Mouse (Mus musculus): Measurements from ENCODE around the gene Ank. TPM values are rescaled to one million over a fixed set of nuclear protein-coding genes. Genes with fewer than 3 reads are reported as not detected.

The Ank gene
- total RNA-seq, 2 experiments from 2014 or later = 12.7 to 46.5 TPM

DNA sequence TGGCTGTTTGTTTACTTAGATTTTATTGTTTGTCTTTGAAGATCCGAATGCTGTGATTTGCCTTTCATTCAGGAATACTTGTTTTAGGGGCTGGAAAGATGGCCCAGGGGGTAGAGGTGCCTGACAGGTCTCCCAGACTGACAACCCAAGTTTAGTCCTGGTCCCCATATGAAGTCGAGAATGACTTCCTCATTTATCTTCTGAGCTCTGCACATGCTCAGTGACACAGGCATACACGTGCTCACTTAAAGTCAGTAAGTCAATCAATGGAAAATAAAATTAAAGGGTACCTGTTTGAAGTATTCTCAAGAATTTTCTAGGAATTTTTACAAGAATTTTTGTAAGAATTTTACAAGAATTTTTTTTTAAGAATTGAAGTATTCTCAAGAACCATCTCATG is 66.6 kb downstream of the Ank start:
- no peak for ATAC-seq (ENCODE audit: poor library complexity, severe bottlenecking)

DNA sequence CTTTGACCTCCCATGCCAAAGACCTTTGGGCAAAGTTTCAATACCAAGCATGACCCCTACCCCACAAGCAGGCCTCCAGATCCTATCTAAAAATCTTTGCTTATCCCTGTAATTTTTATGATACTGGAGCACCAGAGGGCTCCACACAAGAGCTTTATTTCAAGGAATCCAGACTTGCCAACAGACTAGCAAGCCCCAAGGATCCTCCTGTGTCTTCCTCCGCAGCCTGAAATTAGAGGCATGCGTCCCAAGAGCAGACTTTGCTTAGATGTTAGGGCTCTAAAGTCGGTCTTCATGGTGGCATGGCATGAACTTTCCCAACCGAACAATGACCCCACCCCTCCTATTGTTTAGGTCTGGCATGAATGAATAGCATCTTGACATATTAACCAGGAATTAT is 69.2 kb downstream of the Ank start:
- ATAC-seq (ENCODE audit: poor library complexity, severe bottlenecking) = no peak

DNA sequence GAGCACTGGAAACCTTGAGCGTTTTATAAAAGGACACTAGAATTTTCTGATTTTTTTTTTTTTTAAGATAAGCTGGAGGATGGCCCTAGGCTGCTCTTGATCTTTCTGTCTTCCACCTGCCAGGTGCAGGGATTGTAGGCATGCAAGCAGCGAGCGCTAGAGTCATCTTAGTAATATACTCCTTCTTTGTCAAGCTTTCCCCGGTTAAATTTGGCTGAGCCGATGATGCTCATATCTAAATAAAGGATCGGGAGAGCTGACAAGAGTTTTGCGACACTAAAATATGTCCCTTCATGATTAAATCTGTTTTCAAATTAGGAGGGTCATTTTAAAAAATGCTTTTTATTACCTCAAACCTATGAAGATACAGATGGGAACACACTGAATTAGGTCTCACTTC is 69.7 kb downstream of the Ank start:
- no peak for ATAC-seq (ENCODE audit: poor library complexity, severe bottlenecking)

DNA sequence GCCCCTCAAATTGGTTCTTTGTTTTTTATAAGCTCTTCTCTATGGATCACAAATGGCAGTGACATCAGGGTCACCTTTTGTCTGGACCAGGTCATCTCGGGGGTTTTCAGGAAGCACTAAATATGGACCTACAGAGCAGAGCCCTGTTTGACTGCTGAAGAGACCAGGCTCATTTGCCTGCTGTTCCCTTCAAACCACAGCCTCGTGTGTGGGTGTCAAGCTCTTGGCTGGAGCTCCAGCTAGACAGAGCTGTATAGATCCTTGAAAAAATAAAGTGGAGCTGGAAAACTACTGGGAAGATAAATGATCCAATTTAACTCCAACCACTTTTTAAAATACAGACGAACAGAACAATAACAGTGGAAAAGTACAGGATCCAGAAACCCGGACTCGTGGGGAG is 70.3 kb downstream of the Ank start:
- no peak for ATAC-seq (ENCODE audit: poor library complexity, severe bottlenecking)

DNA sequence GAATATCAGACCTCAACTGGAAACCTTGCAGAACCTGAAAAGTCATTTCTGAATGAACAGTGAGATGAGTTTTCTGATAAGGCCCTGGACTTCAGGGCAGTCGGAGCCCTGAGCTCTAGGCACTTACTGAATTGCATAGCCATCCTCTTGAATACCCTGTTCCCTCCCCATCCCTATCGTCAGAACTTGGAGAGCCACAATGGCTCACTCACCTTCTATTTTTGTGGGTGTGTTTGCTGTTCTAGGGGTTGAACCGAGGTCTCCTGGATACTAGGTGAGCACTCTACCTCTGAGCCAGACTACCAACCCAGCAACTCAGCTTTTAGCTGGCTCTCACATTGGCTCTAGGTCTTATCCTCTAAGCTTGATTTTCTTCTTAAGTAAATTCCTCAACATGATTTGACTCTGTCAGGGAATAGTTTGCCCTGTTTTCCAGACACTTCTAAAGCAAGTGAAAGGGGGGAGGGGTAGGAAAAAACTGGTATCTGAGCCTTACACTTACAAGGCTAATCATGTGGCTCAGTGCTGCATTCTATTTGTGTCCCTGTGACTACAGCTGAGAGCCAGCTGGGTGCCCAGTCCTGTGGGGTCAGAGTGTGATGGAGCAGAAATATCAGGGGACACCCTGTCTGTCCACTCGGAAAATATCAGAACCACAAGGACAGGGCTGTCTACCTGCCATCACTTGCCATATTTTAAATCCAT is 71.2 kb downstream of the Ank start:
- no peak for ATAC-seq (ENCODE audit: poor library complexity, severe bottlenecking)

DNA sequence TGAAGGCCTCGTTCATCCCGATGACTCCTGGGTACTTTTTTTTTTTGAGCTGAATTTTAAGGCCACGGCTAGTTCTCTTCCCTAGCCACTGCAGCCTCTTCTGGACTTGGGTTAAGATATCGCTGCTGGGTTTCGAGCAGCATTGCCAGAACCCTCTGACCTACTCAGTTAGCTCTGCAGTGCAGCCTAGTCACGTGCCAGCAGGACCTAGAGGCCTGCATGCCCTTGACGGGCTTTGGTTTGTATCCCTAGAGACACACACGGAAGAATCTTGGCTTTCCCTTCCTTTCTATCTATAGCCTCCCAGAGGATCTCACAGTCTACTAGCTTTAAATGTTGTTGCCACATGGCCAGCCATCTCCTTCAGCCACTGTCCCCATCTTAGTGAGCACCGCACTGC is 73.3 kb downstream of the Ank start:
- ATAC-seq (ENCODE audit: poor library complexity, severe bottlenecking) = no peak

DNA sequence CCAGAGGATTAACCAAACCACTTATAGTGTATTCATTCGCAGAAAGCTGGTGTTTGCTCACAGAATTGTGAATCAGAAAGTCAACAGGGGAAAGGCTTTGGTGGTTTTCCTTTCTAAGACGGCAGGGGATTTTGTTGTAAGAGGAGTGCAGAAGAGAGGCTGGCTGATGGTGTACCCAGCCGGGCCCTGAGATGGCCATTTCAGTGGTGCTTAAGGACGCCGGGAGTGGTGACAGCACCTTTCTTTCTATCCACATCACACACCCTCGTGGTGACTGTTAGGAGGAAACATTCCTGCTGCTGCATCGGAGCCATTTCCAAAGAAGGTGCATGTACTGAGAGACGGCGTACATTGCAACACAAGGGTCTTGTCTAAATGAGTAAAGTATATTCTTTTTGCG is 78.7 kb downstream of the Ank start:
- ATAC-seq (ENCODE audit: poor library complexity, severe bottlenecking) = no peak

DNA sequence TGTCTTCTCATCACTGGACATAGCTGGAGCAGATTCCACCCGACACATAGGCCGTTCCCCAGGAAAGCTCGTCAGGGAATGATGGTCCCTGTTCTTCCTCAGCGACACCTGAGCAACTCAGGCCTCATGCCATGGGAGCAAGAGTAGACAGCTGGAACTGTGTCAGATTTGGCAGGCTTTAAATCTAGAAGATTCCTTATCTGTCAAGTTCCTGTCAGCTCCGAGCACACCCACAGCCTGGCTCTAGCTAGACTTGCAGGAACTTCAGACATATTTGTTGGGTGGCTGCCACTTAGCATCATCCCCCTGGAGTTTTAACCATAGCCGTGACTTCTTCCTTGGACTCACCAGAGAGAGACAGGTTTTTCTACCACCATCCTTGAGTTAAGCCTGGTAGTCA is 81.6 kb downstream of the Ank start:
- no peak for ATAC-seq (ENCODE audit: poor library complexity, severe bottlenecking)

DNA sequence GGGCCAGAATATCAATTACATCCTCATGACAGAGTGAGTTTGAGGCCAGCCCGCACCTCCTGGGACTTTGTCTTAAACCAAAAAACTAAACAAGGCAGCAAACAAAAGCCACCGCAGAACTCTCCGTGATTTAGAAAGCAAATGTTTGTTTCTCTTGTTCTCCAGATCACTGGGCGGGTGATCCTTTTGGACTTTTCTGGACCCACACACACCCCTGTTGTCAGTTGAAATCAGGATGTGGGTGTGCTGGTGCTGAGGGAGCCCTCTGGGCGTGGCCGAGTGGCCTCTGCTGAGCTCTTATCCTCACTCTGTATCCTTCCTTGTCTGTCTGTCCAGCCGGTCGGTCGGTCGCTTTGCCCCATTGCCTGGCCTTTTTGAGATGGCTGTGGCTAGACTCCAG is 82.6 kb downstream of the Ank start:
- ATAC-seq (ENCODE audit: poor library complexity, severe bottlenecking) = no peak

DNA sequence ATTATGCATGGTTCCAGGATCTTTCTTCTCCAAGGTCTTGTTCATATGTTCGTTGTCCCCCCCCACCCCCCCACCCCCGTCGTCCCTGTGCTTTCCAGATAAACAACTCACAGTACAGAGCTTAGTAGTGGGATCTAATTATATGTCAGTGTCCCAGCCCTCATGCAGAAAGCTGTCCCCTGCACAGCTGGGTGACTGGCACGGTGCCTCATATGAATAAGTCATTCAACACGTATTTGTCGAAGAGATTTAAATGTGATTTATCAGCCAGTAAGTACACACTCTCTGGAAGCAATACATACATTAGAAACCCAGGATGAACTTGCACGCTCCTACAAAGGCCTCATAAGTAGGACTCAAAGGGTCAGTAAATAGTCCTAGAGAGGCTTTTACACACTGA is 83.4 kb downstream of the Ank start:
- no peak for ATAC-seq (ENCODE audit: poor library complexity, severe bottlenecking)

DNA sequence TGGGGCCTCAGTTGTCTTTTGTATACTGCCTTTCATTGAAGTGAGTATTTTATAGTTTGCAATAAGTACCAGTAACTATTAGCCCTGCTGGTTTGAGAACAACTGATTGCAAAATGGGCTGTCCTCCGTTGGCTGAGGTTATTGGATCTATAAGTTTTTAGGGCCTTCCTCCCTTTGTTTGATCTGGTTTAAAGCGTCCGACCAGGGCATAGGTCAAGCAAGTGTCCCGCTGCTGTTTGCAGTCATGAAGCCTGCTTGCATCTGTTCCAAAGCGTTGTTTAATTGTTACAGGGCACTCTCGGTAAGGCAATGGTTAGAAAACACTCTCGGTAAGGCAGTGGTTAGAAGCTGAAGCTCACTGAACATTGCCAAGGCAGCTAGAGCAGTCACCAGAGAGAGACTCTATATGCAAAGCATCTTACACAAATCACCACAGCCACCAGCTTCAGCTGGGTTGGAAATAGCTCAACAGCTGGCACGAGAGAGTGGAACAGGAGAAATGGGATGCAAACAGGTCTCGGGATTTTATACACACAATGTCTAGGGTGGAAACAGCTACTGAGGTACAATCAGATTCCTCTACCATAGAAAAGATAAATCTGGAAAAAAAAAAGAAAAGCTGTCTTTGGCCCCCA is 84.0 kb downstream of the Ank start:
- no peak for ATAC-seq (ENCODE audit: poor library complexity, severe bottlenecking)

DNA sequence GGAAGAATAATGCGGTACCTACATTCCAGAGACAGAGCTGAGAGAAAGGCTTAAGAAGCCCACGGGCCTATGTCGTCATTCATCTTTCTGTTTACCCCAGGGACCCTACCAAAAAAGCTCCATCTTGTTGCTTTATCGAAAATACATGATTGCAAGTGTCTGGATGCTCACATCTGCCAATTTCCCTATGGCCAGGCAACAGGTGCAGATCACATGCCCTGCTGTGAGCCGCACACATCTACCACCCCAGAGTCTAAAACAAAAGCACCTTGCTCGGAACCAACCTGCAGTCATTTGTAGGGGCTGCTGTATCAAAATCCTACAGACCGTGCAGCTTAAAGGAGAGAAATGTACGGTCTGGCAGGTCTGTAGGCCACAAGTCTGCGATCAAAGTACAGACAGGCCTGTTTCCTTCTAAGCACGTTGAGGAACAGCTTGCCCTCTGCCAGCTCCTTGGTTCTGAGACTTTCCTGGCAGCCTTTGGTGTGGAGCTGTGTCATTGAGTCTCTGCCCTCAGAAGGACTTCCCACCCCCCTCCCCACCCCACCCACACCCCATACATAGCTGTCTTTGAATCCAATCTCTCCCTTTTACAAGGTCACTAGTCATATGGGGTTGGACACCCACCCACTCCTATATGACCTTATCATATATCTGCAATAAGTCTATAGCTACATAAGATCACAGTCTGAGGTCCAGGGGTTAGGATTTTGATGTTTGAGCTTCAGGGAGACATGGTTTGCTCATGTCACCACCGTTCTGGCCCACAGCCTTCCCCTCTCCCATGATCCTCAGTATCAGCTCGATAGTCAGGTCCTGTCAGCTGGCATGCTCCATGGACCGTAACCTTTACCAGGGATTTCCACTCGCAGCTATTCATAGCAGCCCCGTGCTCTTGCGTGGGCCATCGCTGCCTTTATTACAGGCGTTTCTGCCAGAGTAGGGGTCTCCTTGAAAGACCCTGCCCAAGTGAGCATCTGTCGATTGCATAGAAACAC is 84.9 kb downstream of the Ank start:
- ATAC-seq (ENCODE audit: poor library complexity, severe bottlenecking) = no peak

DNA sequence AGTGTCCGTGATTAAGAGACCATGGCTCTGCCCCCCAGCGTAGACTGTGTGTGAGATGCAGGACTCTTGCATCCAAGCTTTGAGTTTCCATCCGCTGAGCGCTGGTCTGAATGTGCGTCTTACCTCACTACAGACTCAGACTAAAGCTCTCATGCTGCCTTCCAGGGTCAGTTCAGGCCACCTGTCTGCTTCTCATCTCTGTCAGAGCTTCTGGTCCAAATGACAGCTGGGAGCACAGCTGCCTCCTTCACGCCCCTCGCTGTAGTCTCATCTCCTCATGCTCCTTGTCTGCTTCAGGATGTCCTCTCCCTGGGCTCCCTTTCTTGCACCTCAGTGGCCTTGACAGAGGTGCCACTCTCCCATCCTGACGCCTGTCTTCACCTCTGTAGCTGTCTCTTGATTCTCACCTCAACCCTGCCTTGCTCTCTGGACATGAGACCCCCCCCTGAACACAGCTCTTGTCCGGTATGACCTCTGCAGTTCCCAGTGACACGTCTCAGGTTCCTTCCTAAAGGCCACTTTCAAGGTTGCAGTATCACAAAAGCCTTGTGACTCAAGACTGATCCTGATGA is 85.7 kb downstream of the Ank start:
- no peak for ATAC-seq (ENCODE audit: poor library complexity, severe bottlenecking)

DNA sequence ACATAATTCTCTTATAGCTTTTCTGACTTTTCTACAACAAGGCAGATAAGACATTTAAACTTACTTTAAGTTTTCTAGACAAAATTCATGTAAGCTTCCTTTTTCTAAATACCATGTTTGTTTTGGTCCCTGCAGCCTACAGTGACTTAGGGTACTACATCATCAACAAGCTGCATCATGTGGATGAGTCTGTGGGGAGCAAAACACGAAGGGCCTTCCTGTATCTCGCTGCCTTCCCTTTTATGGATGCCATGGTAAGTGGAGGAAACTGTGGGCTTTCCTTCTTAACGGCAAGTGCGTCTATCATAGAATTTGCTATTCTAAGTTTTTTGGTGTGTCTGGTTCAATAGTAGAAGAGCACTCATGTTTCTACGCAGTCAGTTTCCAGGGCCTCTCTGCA is 87.1 kb downstream of the Ank start:
- no peak for ATAC-seq (ENCODE audit: poor library complexity, severe bottlenecking)

DNA sequence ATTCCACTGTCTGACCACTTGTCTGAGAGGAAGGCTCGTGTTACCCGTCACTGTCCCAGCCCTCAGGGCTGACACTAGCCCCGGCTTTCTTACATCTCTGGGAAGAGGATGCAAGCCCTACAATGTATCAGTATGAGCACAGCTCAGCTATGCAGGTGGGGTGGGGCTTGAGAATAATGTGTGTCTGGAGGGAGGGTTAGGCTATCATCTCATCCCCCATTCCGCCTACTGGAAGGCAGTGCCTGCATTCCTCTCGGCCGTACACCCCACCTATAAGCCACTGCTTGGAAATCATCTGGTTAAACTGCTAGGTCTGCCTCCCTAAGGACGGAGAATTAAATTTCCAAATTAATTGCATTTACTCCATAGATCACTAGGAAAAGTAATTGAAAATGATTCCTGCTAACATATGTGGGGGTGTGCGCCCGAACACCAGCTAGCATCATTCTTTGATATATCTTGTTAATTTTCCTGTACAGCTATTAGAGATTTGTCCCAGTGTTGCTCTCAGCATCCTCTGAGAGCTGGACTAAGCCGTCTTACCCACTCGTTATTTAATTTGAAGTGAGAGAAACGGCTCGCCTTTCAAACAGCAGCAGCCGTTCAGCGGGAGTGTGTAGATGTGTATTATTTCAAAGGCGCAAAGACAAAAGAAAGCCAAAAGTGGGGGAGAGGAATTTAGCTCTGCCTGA is 92.1 kb downstream of the Ank start:
- ATAC-seq (ENCODE audit: poor library complexity, severe bottlenecking) = no peak

DNA sequence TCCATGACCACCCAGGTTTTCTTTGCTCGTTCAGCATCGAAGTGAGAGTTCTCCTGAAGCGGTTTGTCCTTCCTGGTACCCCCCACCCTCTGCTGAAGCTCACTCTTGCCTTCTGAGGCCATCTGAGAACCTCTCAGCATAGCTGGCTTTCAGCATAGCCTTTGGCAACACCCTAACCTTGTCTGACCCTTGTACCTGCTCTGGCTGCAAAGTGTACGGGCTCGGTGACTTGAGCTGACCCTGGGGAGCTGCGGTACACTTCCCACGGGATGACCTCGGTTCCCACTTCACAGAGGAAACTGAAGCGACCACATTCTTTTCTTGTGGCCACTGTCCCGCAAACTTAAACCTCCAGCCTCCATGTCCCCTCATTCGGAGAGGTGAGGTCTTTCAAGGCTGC is 93.8 kb downstream of the Ank start:
- ATAC-seq (ENCODE audit: poor library complexity, severe bottlenecking) = no peak

DNA sequence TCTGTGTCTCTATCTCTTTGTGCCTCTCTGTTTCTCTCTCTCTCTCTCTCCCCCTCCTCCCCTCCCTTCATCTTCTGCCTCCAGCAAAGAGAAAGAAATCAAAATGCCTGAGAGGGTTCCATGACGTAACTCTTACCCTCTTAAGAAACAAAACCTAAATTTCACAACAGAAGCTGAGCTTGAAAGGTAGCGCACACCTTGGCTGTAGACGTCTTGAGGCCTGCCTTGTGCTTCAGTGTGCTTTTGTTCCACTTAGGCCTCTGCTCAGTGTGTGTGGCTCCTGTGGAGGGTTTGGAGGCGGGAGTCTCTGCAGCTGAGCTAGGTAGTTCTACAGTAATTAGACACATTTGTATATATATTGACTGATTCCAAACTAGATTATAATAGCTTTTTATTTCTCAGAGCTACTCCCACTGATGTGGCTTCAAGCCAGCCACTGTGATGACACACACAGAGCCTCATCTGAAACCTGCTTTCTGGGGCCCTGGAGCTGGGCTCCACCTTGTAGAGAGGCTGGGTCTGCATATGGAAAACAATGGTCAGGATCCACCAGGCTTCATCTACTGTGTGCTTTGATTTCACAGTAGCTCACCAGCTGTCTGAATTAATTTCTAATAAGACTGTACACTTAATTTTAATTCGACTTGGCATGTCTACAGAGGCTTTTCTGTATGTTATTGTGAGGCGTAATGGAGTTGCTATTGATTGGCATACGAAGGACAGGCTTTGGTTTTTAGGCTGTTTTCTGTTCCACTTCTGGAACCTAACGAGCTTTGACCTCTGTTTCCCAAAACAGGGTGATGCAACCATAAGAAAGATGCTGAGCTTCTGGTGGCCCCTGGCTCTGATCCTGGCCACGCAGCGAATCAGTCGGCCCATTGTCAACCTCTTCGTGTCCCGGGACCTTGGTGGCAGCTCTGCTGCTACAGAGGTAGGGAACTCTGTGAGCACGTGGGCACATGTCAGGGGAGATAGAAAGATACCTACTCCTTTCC is 97.9 kb downstream of the Ank start:
- no peak for ATAC-seq (ENCODE audit: poor library complexity, severe bottlenecking)

DNA sequence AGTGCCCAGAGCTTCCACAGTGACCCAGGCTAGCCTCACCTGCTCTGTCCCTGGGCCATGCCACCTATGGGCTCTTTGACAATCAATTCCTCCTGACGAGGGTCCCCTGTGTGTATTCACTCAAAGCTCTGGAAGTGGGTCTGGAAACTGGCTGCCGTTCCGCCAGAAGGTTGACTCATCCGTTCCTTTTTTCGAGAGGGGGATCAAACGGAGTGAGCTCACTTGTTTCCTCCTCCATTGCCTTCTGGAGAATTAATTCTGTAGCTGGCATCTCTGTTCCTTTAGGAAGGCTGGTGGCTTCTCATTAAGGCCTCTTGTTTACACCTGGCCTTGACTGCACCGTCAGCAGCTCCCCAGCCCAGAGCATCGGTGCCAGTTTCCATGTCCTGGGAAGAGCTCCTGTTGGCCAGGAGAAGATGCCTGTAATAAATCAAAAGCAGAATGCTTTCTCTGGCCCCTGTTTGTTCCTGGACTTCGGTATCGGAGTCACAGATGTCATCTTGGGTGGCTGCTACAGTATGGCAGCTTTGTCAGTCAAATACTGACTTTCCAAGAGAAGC is 99.2 kb downstream of the Ank start:
- no peak for ATAC-seq (ENCODE audit: poor library complexity, severe bottlenecking)

DNA sequence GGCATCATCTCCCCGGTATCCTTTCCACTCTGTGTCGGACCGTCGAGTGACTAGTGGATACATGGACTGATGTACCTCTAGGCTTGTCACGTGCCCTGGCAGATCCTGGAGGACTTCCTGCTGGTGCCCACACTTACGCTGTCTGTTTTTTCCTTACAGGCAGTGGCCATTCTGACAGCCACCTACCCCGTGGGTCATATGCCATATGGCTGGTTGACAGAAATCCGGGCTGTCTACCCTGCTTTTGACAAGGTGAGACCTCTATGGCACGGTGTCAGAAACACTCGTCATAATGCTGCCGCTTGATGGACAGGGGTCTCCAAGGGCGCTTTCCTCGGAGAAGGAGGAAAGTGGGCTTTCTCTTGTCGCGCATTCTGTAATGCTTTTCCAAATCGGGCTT is 100.9 kb downstream of the Ank start:
- no peak for ATAC-seq (ENCODE audit: poor library complexity, severe bottlenecking)

All from megakaryocyte, adult 5-6 weeks (primary cell).